Mouse (Mus musculus) embryonic facial prominence, embryonic 14.5 days (tissue): ENCODE data around the gene Sox6. TPM values are rescaled to one million over a fixed set of nuclear protein-coding genes. Genes with fewer than 3 reads are reported as not detected.
A peak's percentile ranks its signal among the peaks of the same experiment; 100 is the strongest.

Experiments used
- ATAC-seq: fragments of 200-750 bp; cut with Nextera tagmentation; 2 replicates; pipeline ENCODE4 v1.8.0; 2017; ENCODE audit warnings: low read depth, moderate number of reproducible peaks, moderate TSS enrichment
- DNase-seq: peaks from one replicate; pipeline ENCODE4 v3.0.0-alpha.2; 2015; ENCODE audit warnings: low spot score
- H3K27ac ChIP-seq: fragments of 300-500 bp; sonication (generic); replicated peaks from 2 replicates; pipeline ENCODE4 v1.5.1; 2014; ENCODE audit warnings: low read depth, mild to moderate bottlenecking, low read length, moderate library complexity
- H3K27me3 ChIP-seq: fragments of 300-500 bp; sonication (generic); replicated peaks from 2 replicates; pipeline ENCODE4 v1.6.1; 2014; ENCODE audit warnings: low read length; ENCODE audit not compliant: control insufficient read depth, insufficient read depth
- H3K36me3 ChIP-seq: fragments of 300-500 bp; sonication (generic); 2 replicates; pipeline ENCODE4 v1.6.1; 2014; ENCODE audit warnings: low read length, mixed read lengths; ENCODE audit not compliant: control insufficient read depth, insufficient read depth
- H3K4me1 ChIP-seq: fragments of 300-500 bp; sonication (generic); 2 replicates; pipeline ENCODE4 v1.6.1; 2014; ENCODE audit warnings: antibody characterized with exemption, low read length; ENCODE audit not compliant: control insufficient read depth, insufficient read depth
- H3K4me2 ChIP-seq: fragments of 300-500 bp; sonication (generic); 2 replicates; pipeline ENCODE4 v1.6.1; 2014; ENCODE audit warnings: low read depth, mild to moderate bottlenecking, low read length, moderate library complexity, mixed read lengths
- H3K4me3 ChIP-seq: fragments of 300-500 bp; sonication (generic); 2 replicates; pipeline ENCODE4 v1.5.1; 2014; ENCODE audit warnings: low read depth, mild to moderate bottlenecking, low read length
- H3K9ac ChIP-seq: fragments of 300-500 bp; sonication (generic); 2 replicates; pipeline ENCODE4 v1.6.1; 2014; ENCODE audit warnings: low read depth, mild to moderate bottlenecking, low read length, moderate library complexity, mixed read lengths
- H3K9me3 ChIP-seq: fragments of 300-500 bp; sonication (generic); 2 replicates; pipeline ENCODE4 v1.6.1; 2016; ENCODE audit warnings: low read length; ENCODE audit not compliant: control insufficient read depth
- WGBS: fragments of 180-500 bp; shearing (Covaris S2); extraction: QIAGEN DNeasy Blood & Tissue Kit; methylation state at CpG from one replicate; pipeline ENCODE4 v1.1.7; 2014; 5-methylcytosine and 5-hydroxymethylcytosine counted together
- polyA plus RNA-seq: library from polyadenylated mRNA; unstranded; fragments of >200 nt; fragmentation: Nextera tagmentation; extraction: Ambion mirVana; gene quantifications from 2 replicates; pipeline ENCODE4 v1.2.1, GENCODE M21; 2014

Sox6 gene
- polyA plus RNA-seq, 1 experiment from 2014 or later: 49.9 TPM

DNA sequence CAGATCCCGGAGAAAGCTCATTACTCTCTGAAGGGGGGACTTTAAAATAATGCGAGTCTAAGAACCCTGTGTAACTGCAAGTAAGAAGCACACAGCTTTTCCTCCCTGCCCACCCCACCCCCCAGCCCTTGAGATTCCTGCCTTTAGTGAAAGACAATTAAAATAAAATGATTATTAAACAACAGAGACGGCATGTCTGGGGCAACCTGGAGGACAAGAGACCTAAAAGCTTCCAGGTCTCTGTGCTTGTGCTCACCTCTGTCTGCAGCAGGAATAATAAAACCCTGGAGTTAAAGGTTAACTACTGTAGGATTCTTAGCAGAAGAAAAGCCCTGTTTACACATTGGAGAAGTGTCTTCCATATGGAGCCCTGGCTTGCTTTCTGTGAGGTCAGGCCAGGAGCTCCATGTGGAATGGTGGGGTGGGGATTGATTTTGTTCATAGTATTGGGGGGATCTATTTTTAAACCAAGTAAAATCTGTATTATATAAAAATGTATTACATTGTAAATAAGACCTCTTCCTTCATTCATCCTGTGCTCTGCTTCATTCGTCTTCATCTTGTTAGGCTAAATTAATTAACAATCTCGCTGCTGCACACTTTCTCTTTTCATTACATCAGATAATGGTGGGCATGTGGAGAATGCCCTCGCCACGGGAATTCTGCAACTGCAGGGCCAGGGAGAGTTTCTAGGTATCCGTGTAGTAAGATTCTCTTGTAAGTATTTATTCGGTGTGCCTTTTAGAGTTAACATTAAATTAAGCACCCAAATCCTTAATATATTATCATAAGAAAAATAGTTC lies 171.7 kb downstream of the Sox6 start:
- Histone ChIP-seq H3K27me3 (no peaks in the 10 kb centered on the region), H3K4me1 (peaks cover 7% of the 10 kb centered on the region; the same call in 1 of the 2 replicates), H3K4me2 (no peak overlapping the region), H3K9me3 (no peaks in the 10 kb centered on the region), H3K27ac (no peak overlapping the region), H3K36me3 (no peaks in the 10 kb centered on the region), H3K9ac (no peak overlapping the region), H3K4me3 (no peak overlapping the region)
- no peak for ATAC-seq
- DNase-seq: no peak
- WGBS: 34% methylated on average over 9 of the region's 9 CpGs

GRCm38 (mm10) chr7:115865979-115866697 lies 172.5 kb downstream of the Sox6 start:
- no peaks in the 10 kb centered on the region for H3K27me3 ChIP-seq
- 30% methylated on average over 9 of the region's 9 CpGs for WGBS
- H3K9me3 ChIP-seq: no peaks in the 10 kb centered on the region
- no peak overlapping the region for H3K4me3 ChIP-seq
- H3K27ac ChIP-seq: no peak overlapping the region
- DNase-seq (peak; percentile 60), ATAC-seq (peak; percentile 44)
- no peak overlapping the region for H3K9ac ChIP-seq
- peaks cover 7% of the 10 kb centered on the region; the same call in 1 of the 2 replicates for H3K4me1 ChIP-seq
- H3K36me3 ChIP-seq: no peaks in the 10 kb centered on the region
- no peak overlapping the region for H3K4me2 ChIP-seq

GRCm38 (mm10) chr7:115865231-115865630 lies 173.4 kb downstream of the Sox6 start:
- Histone ChIP-seq H3K27me3 (no peaks in the 10 kb centered on the region), H3K9me3 (no peaks in the 10 kb centered on the region), H3K4me1 (peaks cover 7% of the 10 kb centered on the region; the same call in 1 of the 2 replicates), H3K4me3 (no peak overlapping the region), H3K36me3 (no peaks in the 10 kb centered on the region), H3K9ac (no peak overlapping the region), H3K4me2 (no peak overlapping the region), H3K27ac (no peak overlapping the region)
- DNase-seq (no peak), ATAC-seq (no peak)
- 63% methylated on average over 6 of the region's 6 CpGs for WGBS

- no peak for ATAC-seq
These were observed 174.2 kb downstream of the Sox6 start for GRCm38 (mm10) chr7:115864411-115864810.

DNA sequence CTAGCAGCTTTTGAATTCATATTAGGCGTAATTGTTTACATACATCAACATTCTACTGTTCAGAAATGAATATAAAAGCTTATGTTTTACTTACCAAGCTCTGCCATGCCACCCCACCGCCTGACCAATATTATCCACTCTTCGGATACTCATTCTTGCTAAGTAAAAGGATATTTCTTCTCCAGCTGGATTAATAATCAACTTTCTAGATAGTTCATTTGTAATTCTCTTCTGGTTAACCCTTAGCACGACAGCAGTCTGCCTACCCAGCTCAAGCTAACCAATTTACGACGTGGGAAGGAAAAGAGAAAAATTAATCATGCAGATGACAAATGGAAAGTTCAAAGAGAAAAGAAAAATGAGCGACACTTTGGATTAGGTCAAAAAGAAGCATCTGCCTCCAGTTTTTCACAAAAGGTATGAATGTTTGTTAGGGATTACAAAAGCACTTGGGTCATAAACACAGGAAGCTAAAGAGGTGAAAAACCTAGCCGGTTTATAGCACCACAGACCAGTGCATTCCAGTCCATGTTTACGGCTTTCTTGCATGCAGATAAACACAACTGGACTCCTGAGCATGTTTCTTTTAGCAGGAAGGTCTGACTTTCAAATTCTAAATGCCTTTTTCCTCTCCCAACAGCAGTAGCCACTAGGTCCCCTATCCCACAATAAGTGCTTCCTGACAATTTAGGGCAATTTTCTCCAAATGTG lies 178.8 kb downstream of the Sox6 start:
- 63% methylated on average over 9 of the region's 9 CpGs for WGBS
- no peak for ATAC-seq
- Histone ChIP-seq H3K27ac (no peak overlapping the region), H3K27me3 (no peaks in the 10 kb centered on the region), H3K9ac (no peak overlapping the region), H3K9me3 (no peaks in the 10 kb centered on the region), H3K4me2 (no peak overlapping the region), H3K4me1 (no peaks in the 10 kb centered on the region), H3K4me3 (no peak overlapping the region), H3K36me3 (no peaks in the 10 kb centered on the region)
- no peak for DNase-seq

More at GRCm38 (mm10) chr7:115864411-115864810, 174.2 kb downstream of the Sox6 start:
- no peak for DNase-seq
- Histone ChIP-seq H3K4me3 (no peak overlapping the region), H3K4me2 (no peak overlapping the region), H3K9me3 (no peaks in the 10 kb centered on the region), H3K27ac (no peak overlapping the region), H3K4me1 (peaks cover 7% of the 10 kb centered on the region; the same call in 1 of the 2 replicates), H3K9ac (no peak overlapping the region), H3K27me3 (no peaks in the 10 kb centered on the region), H3K36me3 (no peaks in the 10 kb centered on the region)
- 28% methylated on average over 2 of the region's 2 CpGs for WGBS

DNA sequence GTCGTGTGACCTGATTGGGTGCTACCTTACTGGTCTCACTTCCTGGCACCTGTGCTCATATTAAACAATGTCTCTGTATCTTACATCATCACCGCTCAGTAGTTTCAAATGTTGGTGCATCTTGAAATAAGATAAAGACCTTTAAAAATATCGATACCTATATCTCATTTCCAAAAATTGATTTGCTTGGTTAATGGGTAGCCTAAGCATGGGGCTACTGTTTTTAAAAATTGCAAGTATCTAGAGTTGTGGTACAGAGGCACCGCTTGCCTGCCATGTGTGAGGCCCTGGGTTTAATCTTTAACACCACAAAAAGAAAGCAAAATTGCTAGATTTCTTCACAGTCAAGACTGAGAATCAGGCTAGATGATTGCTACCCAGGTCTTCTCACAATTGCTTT lies 187.5 kb downstream of the Sox6 start:
- Histone ChIP-seq H3K27ac (no peak overlapping the region), H3K9ac (no peak overlapping the region), H3K4me3 (no peak overlapping the region), H3K4me2 (no peak overlapping the region), H3K4me1 (no peaks in the 10 kb centered on the region), H3K9me3 (no peaks in the 10 kb centered on the region), H3K36me3 (no peaks in the 10 kb centered on the region), H3K27me3 (no peaks in the 10 kb centered on the region)
- DNase-seq (no peak), ATAC-seq (no peak)
- WGBS: 91% methylated on average over 4 of the region's 4 CpGs

- Histone ChIP-seq H3K4me1 (no peaks in the 10 kb centered on the region), H3K9ac (no peak overlapping the region), H3K4me2 (no peak overlapping the region), H3K9me3 (no peaks in the 10 kb centered on the region), H3K27me3 (no peaks in the 10 kb centered on the region), H3K36me3 (no peaks in the 10 kb centered on the region), H3K27ac (no peak overlapping the region), H3K4me3 (no peak overlapping the region)
- ATAC-seq: no peak
- 78% methylated on average over 4 of the region's 4 CpGs for WGBS
- DNase-seq: no peak
These were observed 192.7 kb downstream of the Sox6 start for GRCm38 (mm10) chr7:115845791-115846366.

DNA sequence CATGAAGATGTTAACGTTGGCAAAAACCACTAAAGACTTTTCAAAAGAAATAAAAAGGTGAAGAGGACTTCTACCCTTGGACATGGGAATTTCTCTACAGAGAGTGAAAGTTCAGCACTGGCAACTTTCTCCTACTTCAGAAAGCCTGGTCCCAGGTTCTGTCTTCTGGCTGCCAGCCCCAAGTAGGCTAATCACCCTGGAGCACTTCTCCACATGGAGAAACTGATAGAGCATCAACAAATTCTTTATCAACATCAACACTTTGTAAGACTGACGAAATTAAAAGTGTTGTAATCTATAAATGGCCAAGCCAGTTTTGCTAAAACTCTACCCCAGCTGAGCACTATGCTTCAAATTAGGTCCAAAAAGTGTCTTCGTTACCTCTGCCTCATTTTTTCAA lies 193.7 kb downstream of the Sox6 start:
- no peak for ATAC-seq

More for the DNA sequence above, 193.7 kb downstream of the Sox6 start:
- DNase-seq: no peak
- 91% methylated on average over 3 of the region's 3 CpGs for WGBS
- Histone ChIP-seq H3K4me1 (no peaks in the 10 kb centered on the region), H3K9me3 (no peaks in the 10 kb centered on the region), H3K4me2 (no peak overlapping the region), H3K27ac (no peak overlapping the region), H3K4me3 (no peak overlapping the region), H3K27me3 (no peaks in the 10 kb centered on the region), H3K36me3 (no peaks in the 10 kb centered on the region), H3K9ac (no peak overlapping the region)
